8 mouse cellular contexts compared by ENCODE assay signal in genomic region chr16:52450245-52451100, GRCm38 (mm10). TPM values are rescaled to one million over a fixed set of nuclear protein-coding genes. Genes with fewer than 3 reads are reported as not detected.
A peak's percentile ranks its signal among the peaks of the same experiment; 100 is the strongest.
DNase-seq lines count a peak whose midpoint lies in the region; ATAC-seq and TF ChIP-seq lines count a peak whose summit lies in the region.

No protein-coding gene starts in this region.

- peaks cover 17% of the 10 kb centered on the region; the same call in 1 of the 2 replicates for H3K27me3 ChIP-seq in thymus, adult 2 months (ENCODE audit: control insufficient read depth, insufficient read depth, low read length)
- no peaks in the 10 kb centered on the region for H3K27me3 ChIP-seq in heart, embryonic 12.5 days (replicated peaks)
- no peaks in the 10 kb centered on the region for H3K27me3 ChIP-seq in kidney, embryonic 16.5 days (ENCODE audit: insufficient read depth, low read length)
- H3K27me3 ChIP-seq in liver, embryonic 13.5 days: peaks cover 53% of the 10 kb centered on the region

- H3K4me1 ChIP-seq in thymus, adult 2 months (replicated peaks; ENCODE audit: control insufficient read depth, insufficient read depth, low read length): peaks cover 33% of the 10 kb centered on the region
- 0 out of 2 replicates have a peak, but pooled peaks cover 2% of the 10 kb centered on the region for H3K4me1 ChIP-seq in heart, embryonic 12.5 days (replicated peaks)
- peaks cover 12% of the 10 kb centered on the region; the same call in 1 of the 2 replicates for H3K4me1 ChIP-seq in kidney, embryonic 16.5 days (ENCODE audit: insufficient read depth, low read length)
- H3K4me1 ChIP-seq in liver, embryonic 13.5 days (replicated peaks): 0 out of 2 replicates have a peak, but pooled peaks cover 4% of the 10 kb centered on the region

- no peaks in the 10 kb centered on the region for H3K9me3 ChIP-seq in heart, embryonic 12.5 days (replicated peaks)
- H3K9me3 ChIP-seq in kidney, embryonic 16.5 days (ENCODE audit: low read length): no peaks in the 10 kb centered on the region
- no peaks in the 10 kb centered on the region for H3K9me3 ChIP-seq in liver, embryonic 13.5 days (replicated peaks)

- H3K9ac ChIP-seq in heart, embryonic 12.5 days: peak overlapping the region; percentile 74
- H3K9ac ChIP-seq in kidney, embryonic 16.5 days (replicated peaks; ENCODE audit: low read length): peak overlapping the region; percentile 85
- H3K9ac ChIP-seq in liver, embryonic 13.5 days: peak overlapping the region; percentile 43; the same call in 1 of the 2 replicates

- peak; percentile 8 for DNase-seq in thymus, adult 2 months
- no peak for DNase-seq in thymus, adult 18-20 months
- DNase-seq in embryo, embryonic 10 days (ENCODE audit: low spot score): peak; percentile 64
- no peak for DNase-seq in liver, embryonic 13.5 days
- DNase-seq in natural killer cell, adult 2 months (ENCODE audit: low spot score in 2 of 2): peak; percentile 10 to 25
- DNase-seq in thymus, postnatal 0 days (ENCODE audit: low spot score): peak; percentile 12

- no peak overlapping the region for H3K27ac ChIP-seq in thymus, adult 2 months (ENCODE audit: control insufficient read depth, insufficient read depth, low read length)
- H3K27ac ChIP-seq in heart, embryonic 12.5 days (ENCODE audit: poor library complexity, severe bottlenecking): peak overlapping the region; percentile 62
- peak overlapping the region; percentile 88 for H3K27ac ChIP-seq in kidney, embryonic 16.5 days (ENCODE audit: low read length)
- peak overlapping the region; percentile 47 for H3K27ac ChIP-seq in liver, embryonic 13.5 days

- no peak for ATAC-seq in heart, embryonic 12.5 days (ENCODE audit: insufficient number of reproducible peaks, low FRiP score)
- ATAC-seq in kidney, embryonic 16.5 days (ENCODE audit: low FRiP score, low TSS enrichment): no peak
- ATAC-seq in liver, embryonic 13.5 days (ENCODE audit: low read depth): no peak

- WGBS in thymus, adult 2 months: 2% methylated on average over 28 of the region's 28 CpGs
- WGBS in heart, embryonic 12.5 days: under 1% methylated on average over 28 of the region's 28 CpGs
- WGBS in kidney, embryonic 16.5 days: 0% methylated on average over 28 of the region's 28 CpGs
- WGBS in liver, embryonic 13.5 days (ENCODE audit: insufficient replicate concordance): 2% methylated on average over 28 of the region's 28 CpGs

- H3K4me3 ChIP-seq in thymus, adult 2 months (ENCODE audit: control insufficient read depth, insufficient read depth, low read length): peak overlapping the region; percentile 32
- H3K4me3 ChIP-seq in heart, embryonic 12.5 days: peak overlapping the region; percentile 68
- H3K4me3 ChIP-seq in kidney, embryonic 16.5 days (ENCODE audit: low read length): peak overlapping the region; percentile 82
- H3K4me3 ChIP-seq in liver, embryonic 13.5 days (replicated peaks): peak overlapping the region; percentile 60

- no peak for TF ChIP-seq CTCF in thymus, adult 2 months (IDR thresholded peaks at IDR 0.05; ENCODE audit: borderline replicate concordance, control insufficient read depth, extremely low read depth, insufficient read depth, low read length, poor library complexity)

- no peak for TF ChIP-seq POLR2A in thymus, adult 2 months (IDR thresholded peaks at IDR 0.05; ENCODE audit: control insufficient read depth, extremely low read depth, insufficient read depth, low read length, poor library complexity)

- peak overlapping the region; percentile 75 for H3K4me2 ChIP-seq in heart, embryonic 12.5 days
- peak overlapping the region; percentile 93 for H3K4me2 ChIP-seq in kidney, embryonic 16.5 days (replicated peaks; ENCODE audit: low read depth, low read length)
- H3K4me2 ChIP-seq in liver, embryonic 13.5 days: peak overlapping the region; percentile 68

- no peaks in the 10 kb centered on the region for H3K36me3 ChIP-seq in thymus, adult 2 months (ENCODE audit: control insufficient read depth, insufficient read depth, low read length)
- H3K36me3 ChIP-seq in heart, embryonic 12.5 days: no peaks in the 10 kb centered on the region
- H3K36me3 ChIP-seq in kidney, embryonic 16.5 days (ENCODE audit: insufficient read depth, low read length): no peaks in the 10 kb centered on the region
- H3K36me3 ChIP-seq in liver, embryonic 13.5 days: no peaks in the 10 kb centered on the region

RNA-seq across cellular contexts. Expression of gene Alcam, which starts 3.4 kb away (rescaled TPM):
- 7.3 and 7.7 TPM in 2 replicates for polyA plus RNA-seq in thymus, adult 2 months (2012; rRNA removed)
- polyA plus RNA-seq in heart, embryonic 12.5 days (2016; fragmentation: Nextera tagmentation; extraction: Ambion mirVana): 13.8 and 15.3 TPM in 2 replicates
- 67.2 and 70.6 TPM in 2 replicates for polyA plus RNA-seq in kidney, embryonic 16.5 days (2015; fragmentation: Nextera tagmentation; extraction: Ambion mirVana)
- polyA plus RNA-seq in liver, embryonic 13.5 days (2015; fragmentation: Nextera tagmentation; extraction: Ambion mirVana): 6.6 and 7.3 TPM in 2 replicates
- 17.2 and 19.6 TPM in 2 replicates for polyA plus RNA-seq in thymus, postnatal 0 days (2015; fragmentation: Nextera tagmentation; extraction: Ambion mirVana)

Comparison
In these comparisons a context has a peak if more than half of its experiments do, and no peak if none do; other contexts are left out.
1. DNase-seq: peak in thymus, adult 2 months (single experiment), embryo, embryonic 10 days (single experiment), natural killer cell, adult 2 months (2 of 2) and thymus, postnatal 0 days (single experiment); none in thymus, adult 18-20 months (0 of 2) and liver, embryonic 13.5 days (single experiment).
2. H3K4me3 ChIP-seq: peak in every context shown above with its lines; median percentile 82 in kidney, embryonic 16.5 days; 68 in heart, embryonic 12.5 days; 60 in liver, embryonic 13.5 days; 32 in thymus, adult 2 months.
3. Peak in every context shown above with its lines, with median percentiles within 50 percentile points of each other: H3K4me2 ChIP-seq and H3K9ac ChIP-seq.